Mouse (Mus musculus) neural tube, postnatal 0 days (tissue): Measurements from ENCODE around the gene Otp. TPM values are rescaled to one million over a fixed set of nuclear protein-coding genes. Genes with fewer than 3 reads are reported as not detected.

ENCODE experiments used
- polyA plus RNA-seq: library from polyadenylated mRNA; unstranded; fragments of >200 nt; fragmentation: Nextera tagmentation; extraction: Ambion mirVana; gene quantifications from 2 replicates; pipeline ENCODE4 v1.2.1, GENCODE M21; 2015

Otp gene
- polyA plus RNA-seq: 5.5 and 5.7 TPM in 2 replicates

GRCm38 (mm10) chr13:94875396-94875880, at the start of gene Otp:
Gene Otp (plus strand): TSS chr13:94875602.

Other genes with a start within 250 kb of the Otp start
- gene Tbca, start 86.7 kb upstream of the Otp start, polyA plus RNA-seq: 304 and 325 TPM in 2 replicates
- 26.0 and 26.7 TPM in 2 replicates for gene Wdr41, start 100.7 kb downstream of the Otp start, polyA plus RNA-seq